Mouse (Mus musculus): ENCODE measurements around the gene Htr6. TPM values are rescaled to one million over a fixed set of nuclear protein-coding genes. Genes with fewer than 3 reads are reported as not detected.

The Htr6 gene
- polyA plus RNA-seq, 1 experiment from 2014 or later: 0.58 TPM

GRCm38 (mm10) chr4:139042611-139043010, 32.8 kb downstream of the Htr6 start:
- no peak for ATAC-seq (ENCODE audit: low FRiP score)
- WGBS: 73% methylated on average over 5 of the region's 5 CpGs
- Histone ChIP-seq H3K4me2 (replicated peaks) (no peak overlapping the region), H3K27ac (0 out of 2 replicates have a peak overlapping the region, but pooled peaks have one; percentile 38), H3K27me3 (ENCODE audit: control insufficient read depth, insufficient read depth, low read length) (no peaks in the 10 kb centered on the region), H3K4me1 (replicated peaks; ENCODE audit: control insufficient read depth, insufficient read depth, low read length) (peaks cover 30% of the 10 kb centered on the region), H3K36me3 (replicated peaks; ENCODE audit: control insufficient read depth, insufficient read depth) (no peaks in the 10 kb centered on the region), H3K9me3 (ENCODE audit: control insufficient read depth, low read length) (no peaks in the 10 kb centered on the region), H3K9ac (no peak overlapping the region), H3K4me3 (replicated peaks; ENCODE audit: low read length) (no peak overlapping the region)
- DNase-seq (ENCODE audit: low spot score): no peak

GRCm38 (mm10) chr4:139040084-139040839, 35.1 kb downstream of the Htr6 start:
- H3K4me1 ChIP-seq (replicated peaks; ENCODE audit: control insufficient read depth, insufficient read depth, low read length): peaks cover 30% of the 10 kb centered on the region
- DNase-seq (ENCODE audit: low spot score) (peak; percentile 62), ATAC-seq (ENCODE audit: low FRiP score) (peak; percentile 59)
- H3K9me3 ChIP-seq (ENCODE audit: control insufficient read depth, low read length): no peaks in the 10 kb centered on the region
- H3K4me2 ChIP-seq (replicated peaks): peak overlapping the region; percentile 12; the same call in 1 of the 2 replicates
- peak overlapping the region; percentile 77 for H3K27ac ChIP-seq
- 5% methylated on average over 10 of the region's 10 CpGs for WGBS
- H3K27me3 ChIP-seq (ENCODE audit: control insufficient read depth, insufficient read depth, low read length): no peaks in the 10 kb centered on the region
- no peak overlapping the region for H3K9ac ChIP-seq
- H3K36me3 ChIP-seq (replicated peaks; ENCODE audit: control insufficient read depth, insufficient read depth): no peaks in the 10 kb centered on the region
- no peak overlapping the region for H3K4me3 ChIP-seq (replicated peaks; ENCODE audit: low read length)

GRCm38 (mm10) chr4:139037795-139038607, 37.4 kb downstream of the Htr6 start:
- ATAC-seq (ENCODE audit: low FRiP score): peak; percentile 46; the same call in 1 of the 2 replicates
- WGBS: 26% methylated on average over 17 of the region's 17 CpGs

GRCm38 (mm10) chr4:139035799-139036198, 39.6 kb downstream of the Htr6 start:
- Histone ChIP-seq H3K36me3 (replicated peaks; ENCODE audit: control insufficient read depth, insufficient read depth) (no peaks in the 10 kb centered on the region), H3K27ac (no peak overlapping the region), H3K4me3 (replicated peaks; ENCODE audit: low read length) (no peak overlapping the region), H3K27me3 (ENCODE audit: control insufficient read depth, insufficient read depth, low read length) (no peaks in the 10 kb centered on the region), H3K4me1 (replicated peaks; ENCODE audit: control insufficient read depth, insufficient read depth, low read length) (peaks cover 34% of the 10 kb centered on the region), H3K4me2 (replicated peaks) (no peak overlapping the region), H3K9me3 (ENCODE audit: control insufficient read depth, low read length) (no peaks in the 10 kb centered on the region), H3K9ac (no peak overlapping the region)
- DNase-seq (ENCODE audit: low spot score) (no peak), ATAC-seq (ENCODE audit: low FRiP score) (no peak)
- 89% methylated on average over 3 of the region's 3 CpGs for WGBS

More at GRCm38 (mm10) chr4:139037795-139038607, 37.4 kb downstream of the Htr6 start:
- Histone ChIP-seq H3K4me1 (replicated peaks; ENCODE audit: control insufficient read depth, insufficient read depth, low read length) (peaks cover 32% of the 10 kb centered on the region), H3K36me3 (replicated peaks; ENCODE audit: control insufficient read depth, insufficient read depth) (no peaks in the 10 kb centered on the region), H3K9ac (peak overlapping the region; percentile 3; the same call in 1 of the 2 replicates), H3K4me2 (replicated peaks) (no peak overlapping the region; the same call in 1 of the 2 replicates), H3K4me3 (replicated peaks; ENCODE audit: low read length) (no peak overlapping the region), H3K27ac (peak overlapping the region; percentile 41), H3K27me3 (ENCODE audit: control insufficient read depth, insufficient read depth, low read length) (no peaks in the 10 kb centered on the region), H3K9me3 (ENCODE audit: control insufficient read depth, low read length) (no peaks in the 10 kb centered on the region)
- peak; percentile 62 for DNase-seq (ENCODE audit: low spot score)

- WGBS: 85% methylated on average over 3 of the region's 3 CpGs
These were observed 40.4 kb downstream of the Htr6 start for GRCm38 (mm10) chr4:139034942-139035341.

GRCm38 (mm10) chr4:139034540-139034939, 40.8 kb downstream of the Htr6 start:
- Histone ChIP-seq H3K4me1 (replicated peaks; ENCODE audit: control insufficient read depth, insufficient read depth, low read length) (peaks cover 24% of the 10 kb centered on the region), H3K27ac (no peak overlapping the region), H3K27me3 (ENCODE audit: control insufficient read depth, insufficient read depth, low read length) (no peaks in the 10 kb centered on the region), H3K4me2 (replicated peaks) (no peak overlapping the region), H3K9ac (no peak overlapping the region), H3K36me3 (replicated peaks; ENCODE audit: control insufficient read depth, insufficient read depth) (no peaks in the 10 kb centered on the region), H3K9me3 (ENCODE audit: control insufficient read depth, low read length) (no peaks in the 10 kb centered on the region), H3K4me3 (replicated peaks; ENCODE audit: low read length) (no peak overlapping the region)
- no peak for DNase-seq (ENCODE audit: low spot score)
- 58% methylated on average over 4 of the region's 4 CpGs for WGBS
- no peak for ATAC-seq (ENCODE audit: low FRiP score)

More at GRCm38 (mm10) chr4:139034942-139035341, 40.4 kb downstream of the Htr6 start:
- Histone ChIP-seq H3K9ac (no peak overlapping the region), H3K9me3 (ENCODE audit: control insufficient read depth, low read length) (no peaks in the 10 kb centered on the region), H3K4me3 (replicated peaks; ENCODE audit: low read length) (no peak overlapping the region), H3K4me1 (replicated peaks; ENCODE audit: control insufficient read depth, insufficient read depth, low read length) (peaks cover 25% of the 10 kb centered on the region), H3K27me3 (ENCODE audit: control insufficient read depth, insufficient read depth, low read length) (no peaks in the 10 kb centered on the region), H3K4me2 (replicated peaks) (no peak overlapping the region), H3K36me3 (replicated peaks; ENCODE audit: control insufficient read depth, insufficient read depth) (no peaks in the 10 kb centered on the region), H3K27ac (no peak overlapping the region)
- ATAC-seq (ENCODE audit: low FRiP score) (no peak), DNase-seq (ENCODE audit: low spot score) (no peak)

- Histone ChIP-seq H3K27ac (no peak overlapping the region), H3K4me1 (replicated peaks; ENCODE audit: control insufficient read depth, insufficient read depth, low read length) (peaks cover 22% of the 10 kb centered on the region), H3K9ac (no peak overlapping the region), H3K36me3 (replicated peaks; ENCODE audit: control insufficient read depth, insufficient read depth) (no peaks in the 10 kb centered on the region), H3K27me3 (ENCODE audit: control insufficient read depth, insufficient read depth, low read length) (no peaks in the 10 kb centered on the region), H3K4me3 (replicated peaks; ENCODE audit: low read length) (no peak overlapping the region), H3K4me2 (replicated peaks) (no peak overlapping the region), H3K9me3 (ENCODE audit: control insufficient read depth, low read length) (no peaks in the 10 kb centered on the region)
- DNase-seq (ENCODE audit: low spot score): no peak
- 84% methylated on average over 8 of the region's 8 CpGs for WGBS
- no peak for ATAC-seq (ENCODE audit: low FRiP score)
These were observed 41.4 kb downstream of the Htr6 start for GRCm38 (mm10) chr4:139034010-139034367.

- H3K4me2 ChIP-seq (replicated peaks): no peak overlapping the region
- no peaks in the 10 kb centered on the region for H3K9me3 ChIP-seq (ENCODE audit: control insufficient read depth, low read length)
- ATAC-seq (ENCODE audit: low FRiP score): no peak
- peaks cover 17% of the 10 kb centered on the region for H3K4me1 ChIP-seq (replicated peaks; ENCODE audit: control insufficient read depth, insufficient read depth, low read length)
- no peak overlapping the region for H3K9ac ChIP-seq
- DNase-seq (ENCODE audit: low spot score): no peak
- H3K27me3 ChIP-seq (ENCODE audit: control insufficient read depth, insufficient read depth, low read length): no peaks in the 10 kb centered on the region
- H3K27ac ChIP-seq: peak overlapping the region; percentile 26; the same call in 1 of the 2 replicates
- WGBS: 84% methylated on average over 11 of the region's 11 CpGs
- H3K36me3 ChIP-seq (replicated peaks; ENCODE audit: control insufficient read depth, insufficient read depth): no peaks in the 10 kb centered on the region
- no peak overlapping the region for H3K4me3 ChIP-seq (replicated peaks; ENCODE audit: low read length)
These were observed 41.9 kb downstream of the Htr6 start for GRCm38 (mm10) chr4:139033263-139034009.

- Histone ChIP-seq H3K9me3 (ENCODE audit: control insufficient read depth, low read length) (no peaks in the 10 kb centered on the region), H3K4me2 (replicated peaks) (no peak overlapping the region), H3K4me1 (replicated peaks; ENCODE audit: control insufficient read depth, insufficient read depth, low read length) (peaks cover 9% of the 10 kb centered on the region), H3K36me3 (replicated peaks; ENCODE audit: control insufficient read depth, insufficient read depth) (no peaks in the 10 kb centered on the region), H3K27ac (0 out of 2 replicates have a peak overlapping the region, but pooled peaks have one; percentile 26), H3K4me3 (replicated peaks; ENCODE audit: low read length) (no peak overlapping the region), H3K9ac (no peak overlapping the region), H3K27me3 (ENCODE audit: control insufficient read depth, insufficient read depth, low read length) (no peaks in the 10 kb centered on the region)
- DNase-seq (ENCODE audit: low spot score): no peak
- 65% methylated on average over 12 of the region's 12 CpGs for WGBS
- no peak for ATAC-seq (ENCODE audit: low FRiP score)
These were observed 42.8 kb downstream of the Htr6 start for GRCm38 (mm10) chr4:139032521-139032920.

Data from hindbrain, embryonic 14.5 days (tissue).